Mouse (Mus musculus) lung, postnatal 0 days (tissue): ENCODE results near the gene Vmn2r18. TPM values are rescaled to one million over a fixed set of nuclear protein-coding genes. Genes with fewer than 3 reads are reported as not detected.

Source experiments
- ATAC-seq: fragments of 200-750 bp; cut with Nextera tagmentation; 2 replicates; pipeline ENCODE4 v1.8.0; 2017; ENCODE audit warnings: moderate library complexity
- DNase-seq: peaks from one replicate; pipeline ENCODE4 v3.0.0-alpha.2; 2016; ENCODE audit warnings: low spot score
- H3K27ac ChIP-seq: fragments of 300-500 bp; sonication (generic); 2 replicates; pipeline ENCODE4 v1.5.1; 2014; ENCODE audit warnings: antibody characterized with exemption, mild to moderate bottlenecking, low read length, mixed read lengths
- H3K27me3 ChIP-seq: fragments of 300-500 bp; sonication (generic); replicated peaks from 2 replicates; pipeline ENCODE4 v1.6.1; 2014; ENCODE audit warnings: low read length, mixed read lengths; ENCODE audit not compliant: insufficient read depth
- H3K36me3 ChIP-seq: fragments of 300-500 bp; sonication (generic); 2 replicates; pipeline ENCODE4 v1.6.1; 2014; ENCODE audit warnings: low read length, mixed read lengths; ENCODE audit not compliant: insufficient read depth
- H3K4me1 ChIP-seq: fragments of 300-500 bp; sonication (generic); 2 replicates; pipeline ENCODE4 v1.6.1; 2014; ENCODE audit warnings: antibody characterized with exemption, low read depth, low read length, mixed read lengths; ENCODE audit not compliant: insufficient read depth
- H3K4me2 ChIP-seq: fragments of 300-500 bp; sonication (generic); replicated peaks from 2 replicates; pipeline ENCODE4 v1.6.1; 2014; ENCODE audit warnings: low read depth, mild to moderate bottlenecking, low read length, moderate library complexity, mixed read lengths
- H3K4me3 ChIP-seq: fragments of 300-500 bp; sonication (generic); 2 replicates; pipeline ENCODE4 v1.5.1; 2014; ENCODE audit warnings: low read depth, low read length
- H3K9ac ChIP-seq: fragments of 300-500 bp; sonication (generic); replicated peaks from 2 replicates; pipeline ENCODE4 v1.6.1; 2014; ENCODE audit warnings: low read depth, mild to moderate bottlenecking
- H3K9me3 ChIP-seq: fragments of 300-500 bp; sonication (generic); 2 replicates; pipeline ENCODE4 v1.6.1; 2016; ENCODE audit warnings: low read length, mixed read lengths
- CTCF ChIP-seq: IDR thresholded peaks from 2 replicates; pipeline ENCODE4 v1.5.1; 2016; ENCODE audit warnings: antibody characterized with exemption, mild to moderate bottlenecking
- EP300 ChIP-seq: IDR thresholded peaks from 2 replicates; pipeline ENCODE4 v1.6.1; 2016; ENCODE audit warnings: antibody characterized with exemption, mild to moderate bottlenecking, control low read depth
- WGBS: fragments of 180-500 bp; shearing (Covaris S2); extraction: QIAGEN DNeasy Blood & Tissue Kit; methylation state at CpG from one replicate; pipeline ENCODE4 v1.1.7; 2014; 5-methylcytosine and 5-hydroxymethylcytosine counted together
- polyA plus RNA-seq: library from polyadenylated mRNA; unstranded; fragments of >200 nt; fragmentation: Nextera tagmentation; extraction: Ambion mirVana; gene quantifications from 2 replicates; pipeline ENCODE4 v1.2.1, GENCODE M21; 2015

Gene Vmn2r18
- not detected in 2 replicates for polyA plus RNA-seq

DNA sequence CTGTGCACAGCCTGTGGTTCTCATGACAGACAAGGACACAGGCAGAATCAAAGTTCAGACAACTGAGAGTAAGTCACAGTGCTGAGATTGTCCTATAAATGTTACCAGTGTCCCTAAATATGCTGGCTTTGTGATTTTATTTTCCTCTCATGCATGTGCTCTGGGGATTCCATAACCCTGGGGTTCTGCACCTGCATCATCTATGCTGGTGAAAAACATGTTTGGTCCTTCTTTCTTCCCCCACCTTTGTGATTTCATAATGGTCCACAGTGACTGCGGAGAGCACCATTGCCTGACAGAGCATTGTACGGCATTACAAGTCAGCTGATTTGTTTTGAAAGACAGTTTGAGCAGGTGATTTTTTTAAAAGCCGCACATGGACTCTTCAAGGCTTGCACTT, at the start of gene Vmn2r18:
Gene Vmn2r18, minus strand, starts transcription at position 101 of the 400 bp plus-strand sequence.
- WGBS: 79% methylated on average over 3 of the region's 3 CpGs
- no peak for ATAC-seq

DNA sequence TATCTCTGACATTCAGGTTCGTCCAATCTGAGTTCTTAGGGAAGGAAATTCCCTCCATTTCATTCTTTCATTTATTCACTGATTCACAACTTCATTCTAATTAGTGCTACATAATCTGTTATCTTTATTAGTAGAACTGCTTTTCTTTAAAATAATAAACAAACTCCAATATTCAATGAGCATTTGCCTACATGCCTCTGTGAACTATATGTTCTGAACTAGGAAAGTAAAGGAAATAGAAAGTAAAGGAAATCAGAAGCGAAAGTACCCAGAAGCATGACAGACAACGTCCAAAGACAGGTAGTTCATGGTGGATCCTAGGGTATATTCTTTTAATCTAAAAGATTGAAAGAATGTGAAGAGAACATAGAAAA, 45.6 kb upstream of the Vmn2r18 start:
- H3K9ac ChIP-seq: no peak overlapping the region
- H3K4me1 ChIP-seq: no peaks in the 10 kb centered on the region
- H3K4me2 ChIP-seq: peak overlapping the region; percentile 20; the same call in 1 of the 2 replicates
- no peaks in the 10 kb centered on the region for H3K9me3 ChIP-seq
- ATAC-seq (no peak), DNase-seq (no peak)
- WGBS: 63% methylated on average over 3 of the region's 3 CpGs
- TF ChIP-seq EP300 (no peak), CTCF (no peak)
- peaks cover 7% of the 10 kb centered on the region for H3K36me3 ChIP-seq
- H3K27me3 ChIP-seq: no peaks in the 10 kb centered on the region
- H3K4me3 ChIP-seq: peak overlapping the region; percentile 62
- H3K27ac ChIP-seq: no peak overlapping the region

More for the DNA sequence above, at the start of gene Vmn2r18:
- Histone ChIP-seq H3K4me1 (no peaks in the 10 kb centered on the region), H3K4me3 (no peak within 1 kb of the TSS), H3K4me2 (no peak within 1 kb of the TSS), H3K9ac (no peak within 1 kb of the TSS), H3K9me3 (no peaks in the 10 kb centered on the region), H3K36me3 (no peaks in the 10 kb centered on the region), H3K27ac (no peak within 1 kb of the TSS), H3K27me3 (no peaks in the 10 kb centered on the region)
- no peak for DNase-seq
- TF ChIP-seq CTCF: no peak
- TF ChIP-seq EP300: no peak

DNA sequence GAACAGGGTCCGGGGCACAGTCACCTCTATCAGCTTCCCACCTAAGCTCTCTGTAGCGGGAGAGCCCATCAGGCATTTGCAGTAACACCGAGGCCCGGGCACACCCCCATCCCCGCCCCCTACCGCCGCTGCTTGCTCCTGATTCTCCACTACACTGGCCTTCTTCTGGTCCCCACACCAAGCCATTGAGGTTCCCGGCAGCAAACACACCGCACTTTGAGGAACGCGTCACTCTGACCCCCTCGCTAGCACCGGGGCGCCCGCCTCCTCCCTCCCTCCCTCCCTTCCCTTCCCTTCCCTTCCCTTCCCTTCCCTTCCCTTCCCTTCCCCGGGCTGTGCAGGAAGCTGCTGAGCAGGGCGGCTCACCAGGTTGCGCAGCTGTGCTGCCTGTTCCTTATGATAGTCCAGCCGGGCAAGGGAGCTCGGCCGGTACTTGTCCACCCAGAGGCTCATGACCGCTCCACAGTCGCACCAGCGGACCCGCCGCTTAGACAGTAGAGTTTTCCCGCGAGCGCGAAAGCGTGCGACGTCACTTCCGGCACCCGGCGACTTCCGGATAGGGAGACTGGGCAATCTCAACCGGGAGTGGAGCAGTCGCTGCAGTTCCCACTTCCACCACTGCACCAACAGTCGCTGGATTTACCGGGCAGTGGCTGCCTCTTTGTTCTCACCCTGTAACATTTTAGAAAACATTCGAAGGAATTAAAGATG, 45.0 kb upstream of the Vmn2r18 start, which contains the start of gene Rfc3:
Gene Rfc3, minus strand, starts transcription at position 543 of the 711 bp plus-strand sequence.
- ATAC-seq (peak; percentile 99), DNase-seq (peak; percentile 97)
- TF ChIP-seq EP300 (no peak), CTCF (peak; percentile 89)
- no peaks in the 10 kb centered on the region for H3K27me3 ChIP-seq
- no peaks in the 10 kb centered on the region for H3K4me1 ChIP-seq
- H3K27ac ChIP-seq: peak within 1 kb of the TSS; percentile 58; the same call in 1 of the 2 replicates
- 1% methylated on average over 42 of the region's 42 CpGs for WGBS
- H3K4me2 ChIP-seq: peak within 1 kb of the TSS; percentile 69
- peak within 1 kb of the TSS; percentile 62 for H3K4me3 ChIP-seq
- H3K9ac ChIP-seq: peak within 1 kb of the TSS; percentile 37
- H3K9me3 ChIP-seq: no peaks in the 10 kb centered on the region
- H3K36me3 ChIP-seq: peaks cover 10% of the 10 kb centered on the region

DNA sequence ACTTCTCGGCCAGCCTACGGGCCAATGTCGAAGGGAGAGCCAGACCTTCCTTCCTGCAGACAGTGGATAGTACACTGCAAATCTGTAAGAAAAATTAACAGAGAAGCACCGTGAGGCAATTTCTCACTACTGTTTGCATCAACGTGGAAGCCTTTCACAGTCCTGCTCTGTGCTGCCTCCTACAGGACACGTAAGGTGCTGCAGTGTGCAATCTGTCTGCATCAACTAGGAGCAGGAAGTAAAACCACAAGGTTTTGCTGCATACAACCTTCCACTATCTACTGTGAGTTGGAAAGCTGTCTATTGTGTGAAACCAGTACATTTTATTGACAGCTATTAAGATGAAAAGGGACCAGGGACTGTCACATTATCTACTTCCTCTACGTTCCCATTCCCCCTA, 39.0 kb upstream of the Vmn2r18 start:
- TF ChIP-seq EP300: no peak
- peak; percentile 65 for TF ChIP-seq CTCF
- 96% methylated on average over 7 of the region's 7 CpGs for WGBS
- no peaks in the 10 kb centered on the region for H3K9me3 ChIP-seq
- no peaks in the 10 kb centered on the region for H3K4me1 ChIP-seq
- H3K4me3 ChIP-seq: no peak overlapping the region
- ATAC-seq (no peak), DNase-seq (peak; percentile 7)
- no peak overlapping the region for H3K4me2 ChIP-seq
- no peaks in the 10 kb centered on the region for H3K27me3 ChIP-seq
- H3K27ac ChIP-seq: no peak overlapping the region
- peaks cover 16% of the 10 kb centered on the region for H3K36me3 ChIP-seq
- H3K9ac ChIP-seq: no peak overlapping the region

DNA sequence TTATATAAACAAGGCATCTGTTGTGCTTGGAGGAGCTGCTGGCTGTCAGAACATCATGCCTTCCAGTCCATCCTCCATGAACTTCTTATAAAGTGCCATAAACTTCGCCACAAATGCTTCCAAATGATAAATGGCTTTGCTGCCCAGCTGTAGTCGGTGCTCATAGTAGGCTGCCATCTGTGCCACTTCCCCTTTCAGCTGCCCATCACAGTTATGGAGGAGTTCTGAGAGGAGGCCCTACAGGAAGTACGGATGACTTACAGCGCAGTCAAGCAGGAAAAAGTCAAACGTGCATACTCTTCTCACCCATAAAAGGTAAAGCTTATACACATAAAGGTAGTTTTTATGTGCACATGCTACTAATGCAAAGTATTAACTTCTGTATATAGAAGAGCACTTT, 37.0 kb upstream of the Vmn2r18 start:
- no peak overlapping the region for H3K9ac ChIP-seq
- H3K9me3 ChIP-seq: no peaks in the 10 kb centered on the region
- WGBS: 78% methylated on average over 5 of the region's 5 CpGs
- no peak for TF ChIP-seq CTCF
- TF ChIP-seq EP300: no peak
- peaks cover 9% of the 10 kb centered on the region for H3K36me3 ChIP-seq
- ATAC-seq: no peak
- DNase-seq: no peak
- H3K4me1 ChIP-seq: no peaks in the 10 kb centered on the region
- H3K4me2 ChIP-seq: no peak overlapping the region
- no peak overlapping the region for H3K27ac ChIP-seq
- H3K4me3 ChIP-seq: no peak overlapping the region
- no peaks in the 10 kb centered on the region for H3K27me3 ChIP-seq

DNA sequence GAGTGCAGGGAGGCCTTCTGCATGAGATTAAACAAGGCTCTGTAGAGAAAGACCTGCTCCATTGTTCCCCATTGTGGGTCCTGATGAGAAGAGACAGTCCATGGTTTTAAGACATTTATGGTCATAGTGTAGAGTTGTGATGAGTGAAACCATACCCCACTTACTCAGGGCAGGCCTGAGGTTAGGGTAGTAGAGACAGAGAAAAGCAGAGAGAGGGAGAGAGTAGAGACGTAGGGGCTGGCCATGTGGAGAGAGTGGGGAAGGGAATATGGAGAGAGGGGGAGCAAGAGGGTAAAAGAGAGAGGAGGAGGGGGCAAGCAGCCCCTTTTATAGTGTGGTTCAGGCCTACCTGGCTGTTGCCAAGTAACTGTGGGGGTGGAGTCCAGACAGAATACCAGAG, 36.3 kb upstream of the Vmn2r18 start:
- Histone ChIP-seq H3K27me3 (no peaks in the 10 kb centered on the region), H3K4me1 (no peaks in the 10 kb centered on the region), H3K36me3 (peaks cover 9% of the 10 kb centered on the region), H3K4me2 (no peak overlapping the region), H3K27ac (no peak overlapping the region), H3K9ac (no peak overlapping the region), H3K9me3 (no peaks in the 10 kb centered on the region), H3K4me3 (no peak overlapping the region)
- WGBS: 82% methylated on average over 1 of the region's 1 CpGs
- no peak for DNase-seq
- TF ChIP-seq CTCF (no peak), EP300 (no peak)
- ATAC-seq: no peak
